Mouse (Mus musculus) heart, postnatal 4 days (tissue): Measurements from ENCODE around the gene Gm37240. TPM values are rescaled to one million over a fixed set of nuclear protein-coding genes. Genes with fewer than 3 reads are reported as not detected.
"Not testable (repeated sequence)": the region's sequence is repeated elsewhere in the genome, so short reads cannot be mapped to it uniquely, and the experiment has no call there.

ENCODE experiments used
- DNase-seq: peaks from one replicate; pipeline ENCODE4 v3.0.0; 2021
- total RNA-seq, 2 experiments: library from RNA; stranded (reverse); gene quantifications; 2 replicates each; pipeline ENCODE4 v1.2.3; 2021

Gm37240 gene
- total RNA-seq, 2 experiments from 2014 or later: 19.6 to 20.6 TPM

- DNase-seq: no peak
Measured at GRCm38 (mm10) chr3:84866866-84867265, 1020.5 kb downstream of the Gm37240 start.

DNA sequence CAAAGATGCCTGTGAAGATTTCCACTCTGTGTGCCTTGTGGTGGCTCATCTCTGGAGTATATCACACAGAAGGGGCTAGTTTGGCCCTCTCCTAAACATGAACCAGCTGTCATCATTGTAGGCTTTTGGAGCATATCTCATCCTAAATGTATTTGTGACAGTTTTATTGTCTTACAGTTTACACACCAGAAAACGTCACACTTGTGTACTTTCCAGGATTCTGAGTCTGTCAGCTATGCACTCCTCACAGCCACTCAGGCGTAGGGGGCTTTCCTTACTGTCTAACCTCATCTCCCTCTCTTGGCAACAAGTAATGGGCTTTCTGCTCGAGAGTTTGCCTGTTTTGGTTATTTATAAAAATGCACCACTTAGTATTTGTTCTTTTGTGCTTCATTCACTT lies 1021.6 kb downstream of the Gm37240 start:
- no peak for DNase-seq

DNA sequence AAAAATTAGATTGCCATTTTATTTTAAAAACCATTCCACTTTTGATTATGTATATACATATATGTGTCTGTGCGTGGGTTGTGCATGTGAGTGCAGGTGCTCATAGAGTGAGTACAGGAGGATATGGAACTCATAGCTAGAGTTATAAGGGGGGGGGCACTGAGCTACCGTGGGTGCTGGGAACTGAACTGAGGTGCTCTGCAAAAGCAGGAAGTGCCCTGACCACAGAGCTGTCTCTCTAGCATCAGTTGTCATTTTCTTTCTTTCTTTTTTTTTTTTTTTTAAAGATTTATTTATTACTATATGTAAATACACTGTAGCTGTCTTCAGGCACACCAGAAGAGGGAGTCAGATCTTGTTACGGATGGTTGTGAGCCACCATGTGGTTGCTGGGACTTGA lies 1025.5 kb downstream of the Gm37240 start:
- DNase-seq: not testable (repeated sequence)

GRCm38 (mm10) chr3:84860669-84861068 lies 1026.6 kb downstream of the Gm37240 start:
- no peak for DNase-seq

GRCm38 (mm10) chr3:84854440-84854839 lies 1032.9 kb downstream of the Gm37240 start:
- DNase-seq: no peak

DNA sequence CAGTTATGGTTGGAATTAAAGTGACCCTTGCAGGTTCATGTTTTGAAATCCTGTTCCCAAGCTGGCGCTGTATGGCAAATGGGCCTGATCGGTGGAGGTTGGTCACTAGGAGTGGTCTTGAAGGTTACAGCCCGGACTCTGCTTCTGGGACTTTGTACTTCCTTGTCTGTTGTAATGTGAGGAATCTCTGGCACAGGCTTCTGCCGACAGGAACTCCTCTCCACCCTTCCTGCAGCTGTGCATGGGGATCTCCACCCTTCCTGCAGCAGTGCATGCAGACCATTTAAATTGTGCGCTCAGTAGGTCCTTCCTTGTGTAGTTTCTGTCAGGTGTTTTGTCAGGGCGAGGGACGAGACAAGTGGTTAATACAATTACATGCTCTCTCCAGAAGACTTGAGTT lies 1034.4 kb downstream of the Gm37240 start:
- peak; percentile 55 for DNase-seq

DNA sequence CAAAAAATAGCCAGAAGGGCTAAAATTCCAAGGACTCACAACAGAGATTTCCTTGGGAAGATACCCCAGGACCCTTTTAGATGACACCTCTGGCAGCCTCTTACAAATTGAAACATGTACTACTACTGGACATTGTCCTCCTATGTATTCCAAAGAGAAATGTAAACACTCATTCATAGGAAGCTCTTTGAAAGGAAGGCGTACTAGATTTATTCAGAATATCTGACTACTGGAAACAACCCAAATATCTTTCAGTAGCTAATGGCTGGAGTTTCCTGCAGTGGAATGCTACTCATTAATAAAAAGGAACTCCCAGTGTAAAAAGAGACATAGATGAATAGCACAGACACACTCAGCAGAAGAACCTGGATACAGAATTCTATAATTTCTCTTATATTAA lies 1035.5 kb downstream of the Gm37240 start:
- no peak for DNase-seq

DNA sequence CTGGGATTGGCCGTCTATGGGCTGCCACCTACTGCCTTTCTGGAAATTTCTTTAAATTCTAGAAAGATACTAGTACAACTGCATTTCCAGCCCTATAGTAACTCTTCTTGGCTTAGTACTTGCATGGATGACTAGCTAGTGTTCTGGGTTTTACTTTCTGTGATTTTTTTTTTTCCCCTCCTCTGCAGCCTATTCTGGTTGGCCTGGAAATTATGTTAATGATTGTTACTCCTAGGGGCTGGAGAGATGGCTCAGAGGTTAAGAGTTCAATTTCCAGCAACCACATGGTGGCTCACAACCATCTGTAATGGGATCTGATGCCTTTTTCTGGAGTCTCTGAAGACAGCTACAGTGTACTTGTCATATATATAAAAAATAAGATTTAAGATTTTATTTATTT lies 1036.9 kb downstream of the Gm37240 start:
- DNase-seq: no peak

- DNase-seq: peak; percentile 15
Measured at GRCm38 (mm10) chr3:84848798-84849197, 1038.5 kb downstream of the Gm37240 start.

DNA sequence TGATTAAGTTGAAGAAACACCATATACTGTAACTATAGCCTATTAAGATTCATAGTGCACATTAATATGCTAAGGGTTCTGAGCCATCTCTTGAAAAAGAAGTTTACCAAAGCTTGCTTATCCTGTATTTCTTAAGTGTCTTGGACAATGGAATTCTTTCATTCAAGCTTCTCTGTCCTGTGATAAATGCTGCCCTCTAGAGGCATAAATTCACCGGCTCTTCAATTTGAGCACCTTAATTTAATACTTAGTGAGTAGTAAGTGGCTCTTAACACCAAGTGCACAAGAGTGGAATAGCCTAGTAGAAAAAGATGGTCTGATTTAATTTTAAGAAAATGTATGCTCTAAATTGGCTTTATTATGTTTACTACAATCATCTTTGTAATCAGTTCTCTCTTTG lies 1043.7 kb downstream of the Gm37240 start:
- peak; percentile 71 for DNase-seq

DNA sequence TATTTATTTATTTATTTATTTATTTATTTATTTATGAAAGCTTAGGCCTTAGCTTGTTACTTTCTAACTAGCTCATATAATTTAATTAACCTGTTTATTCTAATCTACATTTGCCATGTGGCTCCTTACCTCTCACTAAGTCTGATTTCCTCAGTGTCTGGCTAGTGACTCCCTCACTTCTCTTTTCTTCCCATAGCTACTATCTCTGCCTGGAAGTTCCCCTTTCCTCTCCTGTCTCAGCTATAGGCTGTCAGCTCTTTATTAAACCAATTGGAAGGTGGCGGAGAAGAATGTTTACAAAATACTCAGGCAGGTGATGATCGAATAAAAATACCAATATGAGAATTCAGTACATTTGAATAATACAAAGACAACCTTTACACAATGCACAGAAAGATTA lies 1044.5 kb downstream of the Gm37240 start:
- DNase-seq: no peak

GRCm38 (mm10) chr3:84841271-84841670 lies 1046.0 kb downstream of the Gm37240 start:
- DNase-seq: no peak

DNA sequence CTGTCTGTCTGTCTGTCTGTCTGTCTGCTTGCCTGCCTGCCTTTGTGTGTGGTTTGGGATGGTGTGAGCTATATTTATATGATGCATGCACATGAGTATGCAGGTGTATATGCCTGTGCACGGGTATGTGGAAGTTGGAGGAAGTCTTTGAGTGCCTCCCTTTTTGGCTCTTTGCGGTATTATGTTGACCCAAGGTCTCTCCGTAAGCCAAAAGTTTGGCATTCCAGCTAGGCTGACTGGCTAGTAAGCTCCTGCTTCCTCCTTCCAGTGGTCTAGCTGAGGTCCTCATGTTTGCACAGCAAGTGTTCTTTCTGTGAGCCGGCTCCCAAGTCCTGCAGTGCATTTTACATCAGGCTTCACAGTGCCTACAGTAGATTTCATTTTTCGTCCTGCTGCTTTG lies 1047.8 kb downstream of the Gm37240 start:
- no peak for DNase-seq

DNA sequence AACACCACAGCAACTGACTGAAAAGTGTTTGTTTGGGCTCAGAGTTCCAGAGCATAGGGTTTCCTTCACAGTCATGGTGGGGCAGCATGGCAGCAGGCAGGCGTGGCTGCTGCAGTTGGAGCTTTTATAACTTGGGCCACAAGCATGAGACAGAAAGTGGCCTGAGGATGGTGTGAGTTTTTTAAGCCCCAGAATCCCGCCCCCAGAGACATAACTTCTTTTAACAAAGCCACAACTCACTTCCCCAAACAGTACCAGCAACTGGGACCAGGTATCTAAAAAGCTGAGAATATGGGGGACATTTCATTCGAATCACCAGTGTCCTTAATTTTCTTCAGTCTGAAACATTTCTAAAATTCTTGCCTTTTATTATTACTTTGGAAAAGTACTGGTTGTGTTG lies 1049.3 kb downstream of the Gm37240 start:
- DNase-seq: no peak

DNA sequence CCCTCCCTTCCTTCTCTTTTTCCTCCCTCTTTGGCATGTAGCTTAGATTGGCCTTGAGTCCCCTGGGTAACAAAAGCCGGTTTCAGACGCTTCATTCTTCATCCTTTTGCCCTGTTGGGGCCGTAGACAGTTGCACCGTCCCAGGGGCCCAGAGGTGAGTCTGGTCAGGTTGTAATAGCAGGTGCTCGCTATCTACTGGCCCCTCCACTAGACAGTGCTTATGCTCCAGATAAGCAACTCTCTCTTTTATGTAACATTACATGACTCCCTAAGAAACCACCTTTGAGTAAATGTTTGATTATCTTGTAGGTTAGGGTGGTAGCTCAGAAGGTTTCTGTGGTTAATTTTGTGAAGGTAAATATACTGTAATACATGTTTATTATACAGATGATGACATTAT lies 1051.3 kb downstream of the Gm37240 start:
- DNase-seq: no peak

- DNase-seq: no peak
Measured at GRCm38 (mm10) chr3:84829366-84829765, 1058.0 kb downstream of the Gm37240 start.

DNA sequence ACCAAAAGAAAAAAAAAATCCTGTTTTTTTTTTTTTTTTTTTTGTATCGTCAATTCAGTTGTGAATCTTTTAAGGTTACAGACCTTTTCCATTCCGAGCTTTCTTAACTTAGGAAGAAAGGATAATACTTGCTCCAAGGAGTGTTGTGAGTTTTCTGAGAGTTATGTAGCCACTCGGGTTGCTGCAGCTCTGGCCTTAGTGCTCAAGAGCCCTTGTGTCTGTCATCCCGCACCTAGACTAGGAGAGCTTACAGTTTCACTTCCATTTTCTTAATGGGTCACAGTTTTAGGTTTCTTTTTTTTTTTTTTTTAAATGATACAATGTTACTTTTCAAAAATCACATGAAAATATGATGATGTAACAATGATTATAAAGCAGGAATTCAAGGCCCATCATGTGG lies 1059.7 kb downstream of the Gm37240 start:
- no peak for DNase-seq

DNA sequence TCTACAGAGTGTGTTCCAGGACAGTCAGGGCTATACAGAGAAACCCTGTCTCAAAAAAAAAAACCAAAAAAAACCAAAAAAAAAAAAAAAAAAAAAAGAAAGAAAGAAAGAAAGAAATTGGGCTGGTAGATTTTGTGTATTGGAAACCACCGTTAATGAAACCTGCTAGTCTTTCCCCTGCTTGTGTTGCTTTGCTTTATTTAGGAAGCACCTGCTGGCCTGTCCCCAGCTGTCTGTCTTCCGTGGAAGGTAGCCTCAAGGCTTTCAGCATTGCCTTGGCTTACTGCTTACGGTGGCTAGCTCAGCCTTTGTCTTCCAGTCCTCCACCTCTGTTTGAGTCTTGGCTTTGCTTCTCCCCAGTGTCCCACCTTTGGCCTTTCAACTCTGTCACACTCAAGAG lies 1060.4 kb downstream of the Gm37240 start:
- DNase-seq: no peak

DNA sequence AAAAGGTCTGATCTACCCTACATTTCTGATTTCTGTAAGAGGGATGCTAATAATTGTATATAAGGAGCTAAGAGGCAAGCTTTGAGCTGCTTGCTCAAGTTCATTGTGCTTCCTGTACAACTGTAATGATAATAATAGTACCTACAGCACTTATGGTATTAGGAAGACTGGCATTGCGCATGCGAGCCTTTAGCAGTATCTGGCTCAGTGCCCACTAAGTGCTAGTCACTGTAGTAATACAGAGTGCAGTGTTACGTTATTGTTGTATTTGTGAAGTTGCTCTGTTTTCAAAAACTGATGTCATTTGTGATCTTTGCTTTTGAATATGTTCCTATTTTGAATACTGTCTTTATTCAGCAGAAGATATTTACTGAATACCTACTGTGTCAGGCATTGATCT lies 1060.9 kb downstream of the Gm37240 start:
- peak; percentile 56 for DNase-seq

GRCm38 (mm10) chr3:84825990-84826389 lies 1061.3 kb downstream of the Gm37240 start:
- no peak for DNase-seq

- no peak for DNase-seq
Measured at GRCm38 (mm10) chr3:84820654-84821201, 1066.6 kb downstream of the Gm37240 start.

- DNase-seq: no peak
Measured at GRCm38 (mm10) chr3:84816951-84817350, 1070.4 kb downstream of the Gm37240 start.

GRCm38 (mm10) chr3:84815461-84815860 lies 1071.9 kb downstream of the Gm37240 start:
- DNase-seq: peak; percentile 49

DNA sequence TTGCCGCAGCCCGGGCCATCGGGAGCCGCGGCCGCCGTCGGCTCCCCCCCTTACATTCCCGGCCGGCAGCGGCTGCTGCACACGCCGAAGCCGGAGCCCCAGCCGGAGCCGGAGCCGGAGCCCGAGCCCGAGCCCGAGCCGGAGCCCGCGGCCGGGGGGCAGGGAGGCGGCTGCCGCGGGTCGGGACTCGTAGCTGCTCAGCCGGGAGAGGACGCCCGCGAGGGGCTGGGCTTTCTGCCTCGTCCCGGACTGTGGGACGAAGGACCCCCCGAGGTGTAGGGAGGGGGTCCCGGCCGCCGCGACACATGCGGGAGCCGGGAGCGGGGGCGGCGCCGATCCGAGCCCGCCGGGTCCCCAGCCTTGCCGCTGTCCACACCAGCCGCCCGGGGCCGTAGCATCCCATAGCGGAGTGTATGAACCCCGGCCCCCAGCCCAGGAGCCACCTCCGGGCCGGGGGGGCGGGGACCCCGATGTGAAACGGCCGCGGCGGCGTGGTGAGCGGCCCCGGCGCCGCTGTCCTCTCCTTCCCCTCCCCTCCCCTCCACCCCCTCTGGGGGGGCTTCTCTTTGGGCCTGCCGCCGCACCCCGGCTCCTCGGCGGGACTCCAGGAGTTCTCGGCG lies 1072.4 kb downstream of the Gm37240 start, which contains the start of gene Fbxw7:
Fbxw7 (plus strand) TSS at position 507 of the 620 bp plus-strand sequence.
- DNase-seq: peak; percentile 36
